Mouse (Mus musculus) right cerebral cortex, postnatal 36 days (tissue): Measurements from ENCODE around the gene Ubl7.

Experiments
- DNase-seq, 2 experiments: peaks; one replicate each; pipeline ENCODE4 v3.0.0; 2022; ENCODE audit warnings: low spot score in 2 of 2, mixed read lengths in 1 of 2

The Ubl7 gene

GRCm38 (mm10) chr9:57947381-57948030, 36.7 kb downstream of the Ubl7 start:
- no peak for DNase-seq

GRCm38 (mm10) chr9:57948333-57948931, 37.7 kb downstream of the Ubl7 start:
- DNase-seq = no peak

DNA sequence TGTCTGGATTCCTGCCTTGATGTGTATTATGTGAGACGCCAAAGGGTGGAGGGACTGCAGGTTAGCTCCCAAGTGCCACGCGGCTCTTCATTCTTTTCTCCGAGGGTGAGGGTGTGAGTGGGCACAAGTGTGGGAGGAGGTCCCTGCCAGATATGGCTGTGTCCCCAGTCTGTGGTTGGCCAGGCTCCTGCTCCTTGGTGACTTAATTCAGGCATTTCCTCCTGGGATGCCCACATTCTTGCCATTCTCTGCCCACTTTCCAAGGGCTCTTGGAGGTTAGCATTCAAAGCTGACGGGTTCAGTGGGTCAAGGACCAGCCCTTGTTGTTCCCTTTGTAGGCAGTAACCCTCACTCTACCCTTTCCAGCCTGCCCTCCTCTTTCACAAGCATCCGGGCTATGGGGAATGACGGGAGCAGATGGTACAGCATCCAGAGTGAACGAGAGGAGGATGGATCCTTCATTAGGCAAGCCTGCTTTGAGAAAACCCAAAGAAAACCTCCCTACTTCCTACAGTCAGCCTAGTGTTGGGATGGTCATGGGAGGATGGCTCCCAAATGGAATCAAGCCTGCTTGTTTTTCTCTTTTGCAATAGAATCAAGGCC, 38.4 kb downstream of the Ubl7 start:
- DNase-seq = no peak

DNA sequence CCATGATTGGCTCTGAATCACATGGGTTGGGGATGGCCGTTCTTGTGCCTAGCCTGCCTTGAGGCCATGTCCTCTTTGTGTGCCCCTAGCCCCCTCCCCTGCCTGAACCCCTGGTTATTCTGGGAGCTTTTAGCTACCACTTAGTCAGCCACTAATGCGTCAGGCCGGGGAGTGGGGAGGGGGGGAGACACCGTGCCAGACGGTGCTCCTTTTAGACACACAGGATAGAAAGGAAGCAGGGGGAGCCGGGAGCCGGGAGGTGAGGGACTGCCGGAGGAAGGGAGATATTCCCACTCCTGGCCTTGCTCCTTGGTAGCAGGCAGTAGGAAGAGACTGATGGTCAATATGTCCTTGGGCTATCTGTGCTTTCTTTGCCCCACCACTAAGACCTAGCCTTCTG, 39.1 kb downstream of the Ubl7 start:
- DNase-seq = no peak

DNA sequence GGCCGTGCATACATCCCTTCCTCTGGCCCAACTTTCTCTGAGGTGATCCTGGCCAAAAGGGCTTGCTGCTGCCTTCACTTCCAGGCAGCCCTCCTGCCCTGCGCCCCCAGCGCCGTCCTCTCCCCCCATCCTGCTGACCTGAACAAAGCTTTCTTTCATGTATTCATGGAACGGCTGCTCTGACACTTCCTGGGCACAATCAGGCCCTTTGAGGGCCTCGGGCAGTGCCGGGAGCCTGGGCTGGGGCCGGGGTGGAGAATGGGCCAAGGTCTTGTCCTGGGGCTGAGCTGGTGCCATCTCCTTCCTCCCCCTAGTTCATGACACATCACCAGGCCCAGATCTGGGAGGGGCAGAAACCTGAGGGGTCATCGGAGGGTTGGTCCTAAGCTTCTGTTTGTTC, 39.7 kb downstream of the Ubl7 start:
- no peak for DNase-seq

- DNase-seq = no peak
These were observed 41.2 kb downstream of the Ubl7 start for GRCm38 (mm10) chr9:57951993-57952392.

DNA sequence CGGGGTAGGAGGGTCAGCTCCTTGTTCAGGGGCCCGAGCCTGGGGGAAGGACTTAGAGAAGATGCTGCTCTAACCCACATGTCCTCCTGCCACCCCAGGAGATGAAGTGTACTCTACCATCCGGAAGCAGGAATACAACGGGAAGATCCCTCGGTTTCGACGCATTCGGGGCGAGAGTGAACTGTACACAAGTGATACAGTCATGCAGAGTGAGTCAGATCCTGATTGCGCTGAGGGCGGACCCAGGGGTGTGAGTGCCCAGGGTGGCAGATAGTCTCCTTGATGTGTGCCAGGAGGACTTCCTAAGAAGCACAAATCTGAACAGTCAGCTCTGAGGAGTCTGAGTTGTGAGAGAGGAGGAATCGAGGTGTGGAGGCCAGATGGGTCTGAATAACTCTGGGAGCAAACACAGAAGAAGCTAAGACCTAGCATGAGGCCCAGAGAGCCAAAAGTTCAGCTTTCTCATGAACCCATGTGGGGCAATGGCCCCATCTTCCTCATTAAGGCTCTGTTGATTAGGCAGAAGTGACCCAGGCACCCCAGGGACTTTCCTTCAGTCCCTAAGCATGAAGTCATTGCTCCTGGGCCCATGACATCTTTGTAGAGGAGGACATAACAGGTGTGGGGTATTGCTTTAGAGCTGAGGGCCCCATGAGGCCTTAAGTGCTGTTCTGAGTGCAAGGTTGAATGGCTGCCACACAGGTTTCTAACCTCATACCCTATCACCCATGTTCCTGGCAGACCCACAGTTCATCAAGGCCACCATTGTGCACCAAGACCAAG, 44.4 kb downstream of the Ubl7 start:
- DNase-seq = no peak

DNA sequence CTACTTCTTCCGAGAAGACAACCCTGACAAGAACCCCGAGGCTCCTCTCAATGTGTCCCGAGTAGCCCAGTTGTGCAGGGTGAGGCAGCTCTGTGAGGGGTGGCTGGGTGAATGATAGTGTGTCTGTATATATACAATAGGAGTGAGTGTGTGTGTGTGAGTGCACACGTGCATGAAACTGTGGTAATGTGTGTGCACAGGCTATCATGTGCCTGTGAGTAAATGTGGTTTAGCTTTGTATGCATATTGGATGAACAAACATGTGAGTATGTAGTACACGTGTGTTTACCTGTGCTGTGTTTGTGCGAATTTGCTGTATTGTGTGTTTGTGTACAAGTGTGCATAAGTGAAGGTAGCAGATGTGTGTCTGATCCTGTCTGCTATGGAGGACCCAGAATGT, 45.0 kb downstream of the Ubl7 start:
- no peak for DNase-seq

DNA sequence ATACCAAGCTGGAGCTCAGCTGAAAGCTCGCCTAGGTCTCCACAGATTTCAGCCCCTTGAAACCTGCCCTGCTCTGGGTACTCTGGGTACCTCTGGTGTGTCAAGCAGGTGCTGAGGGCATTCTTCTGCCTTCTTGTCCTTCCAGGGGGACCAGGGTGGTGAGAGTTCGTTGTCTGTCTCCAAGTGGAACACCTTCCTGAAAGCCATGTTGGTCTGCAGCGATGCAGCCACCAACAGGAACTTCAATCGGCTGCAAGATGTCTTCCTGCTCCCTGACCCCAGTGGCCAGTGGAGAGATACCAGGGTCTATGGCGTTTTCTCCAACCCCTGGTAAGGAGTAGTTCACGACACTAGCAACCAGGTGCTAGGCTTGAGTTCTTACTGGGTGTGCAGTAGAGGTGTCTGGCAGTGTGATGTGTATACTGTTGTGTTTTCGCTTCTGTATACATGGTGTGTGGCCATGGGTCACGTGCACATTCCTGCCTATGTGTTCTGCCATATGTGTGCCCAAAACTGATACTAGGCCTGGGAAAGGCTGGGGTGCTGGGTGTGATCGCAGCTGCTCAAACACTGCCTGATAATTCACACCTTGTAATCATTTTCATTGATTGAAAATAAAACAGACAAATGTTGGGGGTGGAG, 45.5 kb downstream of the Ubl7 start:
- no peak for DNase-seq

- DNase-seq = no peak
These were observed 46.1 kb downstream of the Ubl7 start for GRCm38 (mm10) chr9:57956838-57957236.

- no peak for DNase-seq
These were observed 47.8 kb downstream of the Ubl7 start for GRCm38 (mm10) chr9:57958615-57959014.

GRCm38 (mm10) chr9:57959399-57959798, 48.6 kb downstream of the Ubl7 start:
- no peak for DNase-seq

DNA sequence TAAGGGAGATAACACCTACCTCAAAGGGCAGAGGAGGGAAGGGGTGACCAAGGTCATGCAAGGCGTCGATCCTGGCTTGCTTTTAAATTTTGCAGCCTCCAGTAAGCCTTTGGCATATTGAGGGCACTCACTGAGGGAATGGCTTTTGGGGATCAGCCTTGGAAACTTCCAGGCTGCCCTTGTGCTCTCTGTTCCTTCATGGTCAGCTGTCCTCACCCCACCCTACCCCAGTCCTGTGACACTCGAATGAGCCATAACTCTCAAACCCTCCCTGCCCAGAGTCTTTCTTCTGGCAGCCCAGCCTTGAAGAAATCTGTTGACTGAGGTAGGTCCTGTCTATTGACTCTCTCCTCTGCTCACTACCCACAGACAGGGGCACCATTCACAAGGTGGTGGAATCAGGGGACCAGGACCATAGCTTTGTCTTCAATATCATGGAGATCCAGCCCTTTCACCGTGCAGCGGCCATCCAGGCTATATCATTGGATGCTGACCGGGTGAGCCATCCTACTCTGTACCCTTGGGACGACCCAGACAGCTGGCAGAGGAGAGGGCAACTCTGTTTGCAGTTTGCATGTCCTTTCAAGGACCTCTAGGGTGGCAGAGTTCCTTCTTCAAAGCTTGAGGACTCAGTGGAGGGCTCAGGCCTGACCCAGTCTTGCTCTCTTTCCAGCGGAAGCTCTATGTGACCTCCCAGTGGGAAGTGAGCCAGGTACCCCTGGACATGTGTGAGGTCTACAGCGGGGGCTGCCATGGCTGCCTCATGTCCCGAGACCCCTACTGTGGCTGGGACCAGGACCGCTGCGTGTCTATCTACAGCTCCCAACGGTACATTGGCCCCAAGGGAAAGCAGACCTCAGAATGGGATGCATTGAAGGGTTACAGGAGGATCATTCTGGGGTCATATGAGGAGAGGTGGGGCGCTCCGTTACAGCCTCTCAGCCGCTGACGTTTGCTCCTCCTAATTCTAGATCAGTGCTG, 49.4 kb downstream of the Ubl7 start:
- DNase-seq = no peak

- no peak for DNase-seq
These were observed 50.4 kb downstream of the Ubl7 start for GRCm38 (mm10) chr9:57961226-57961625.

DNA sequence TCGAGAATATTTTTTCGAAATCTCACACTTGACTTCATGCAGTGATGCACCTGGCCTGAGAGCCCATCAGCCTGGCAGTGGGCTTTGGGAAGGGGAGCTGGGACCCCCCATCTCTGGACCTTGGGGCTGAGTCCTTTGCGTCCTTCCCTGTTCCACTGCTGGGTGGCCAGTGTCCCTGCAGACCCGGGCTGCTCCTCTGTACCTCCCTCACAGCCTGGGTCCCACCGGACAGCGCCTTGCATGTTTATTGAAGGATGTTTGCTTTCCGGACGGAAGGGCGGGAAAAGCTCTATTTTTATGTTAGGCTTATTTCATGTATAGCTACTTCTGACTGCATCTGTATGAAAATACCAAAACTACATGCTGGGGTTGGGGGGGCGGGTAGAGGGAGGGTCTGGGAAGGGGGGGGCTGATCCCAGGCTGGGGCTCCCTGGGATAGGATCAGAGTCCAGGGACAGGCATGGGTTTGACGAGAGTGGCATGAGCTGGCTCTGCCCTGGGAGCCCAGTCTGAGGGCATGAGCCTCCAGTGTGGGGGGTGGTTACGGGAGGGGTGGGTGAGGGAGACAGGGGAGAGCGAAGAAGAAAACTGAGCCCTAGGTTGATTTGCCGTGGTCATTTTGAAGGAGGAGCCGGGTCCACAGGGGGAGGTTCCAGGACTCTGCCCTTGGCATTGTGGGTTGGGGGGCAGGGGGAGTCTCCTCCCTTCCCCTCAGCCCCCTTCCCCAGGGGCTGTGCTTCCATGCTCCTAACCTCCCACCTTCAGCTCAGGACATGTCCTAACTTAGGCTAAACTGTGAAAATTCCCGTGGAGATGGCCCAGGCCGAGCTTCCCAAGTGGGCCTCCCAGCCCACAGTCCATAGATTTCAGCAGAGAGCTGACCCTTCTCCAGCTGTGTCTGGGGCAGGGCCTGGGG, 51.3 kb downstream of the Ubl7 start:
- DNase-seq = no peak

DNA sequence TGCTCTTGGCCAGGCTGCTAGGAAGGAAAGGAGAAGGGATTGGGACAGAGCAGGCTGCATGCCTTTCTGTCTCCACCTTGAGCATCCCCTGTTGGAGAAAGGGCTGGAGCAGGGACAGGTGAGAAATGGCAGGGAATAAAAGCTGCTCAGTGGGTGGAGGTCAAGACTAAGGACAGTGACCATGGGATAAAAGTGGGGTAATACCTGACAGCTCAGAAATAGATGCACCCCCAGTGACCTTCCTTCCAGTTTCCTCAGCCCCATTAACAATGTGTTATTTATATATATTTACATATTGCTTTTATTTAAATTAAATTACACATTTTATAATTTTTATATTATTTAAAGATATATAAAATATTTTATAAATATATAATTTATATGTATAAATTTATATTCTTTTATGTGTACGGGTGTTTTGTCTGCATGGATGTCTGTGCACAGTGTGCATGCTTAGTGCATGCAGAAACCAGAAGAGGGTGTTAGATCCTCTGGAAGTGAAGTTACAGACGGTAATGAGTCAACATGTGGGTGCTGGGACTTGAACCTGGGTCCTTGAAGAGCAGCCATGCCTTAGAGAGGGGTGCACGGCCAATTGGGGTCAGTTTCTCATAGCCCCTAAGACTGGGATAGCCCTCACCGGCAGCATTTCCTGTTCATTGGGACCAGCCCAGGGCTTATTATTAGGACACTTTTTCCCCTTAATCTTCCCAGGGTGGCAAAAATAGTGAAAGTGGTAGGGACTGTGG, 52.6 kb downstream of the Ubl7 start:
- DNase-seq = no peak

- DNase-seq = no peak
These were observed 53.2 kb downstream of the Ubl7 start for GRCm38 (mm10) chr9:57963998-57964395.

GRCm38 (mm10) chr9:57964528-57965250, 53.9 kb downstream of the Ubl7 start:
- no peak for DNase-seq
